In the genomic region with DNA sequence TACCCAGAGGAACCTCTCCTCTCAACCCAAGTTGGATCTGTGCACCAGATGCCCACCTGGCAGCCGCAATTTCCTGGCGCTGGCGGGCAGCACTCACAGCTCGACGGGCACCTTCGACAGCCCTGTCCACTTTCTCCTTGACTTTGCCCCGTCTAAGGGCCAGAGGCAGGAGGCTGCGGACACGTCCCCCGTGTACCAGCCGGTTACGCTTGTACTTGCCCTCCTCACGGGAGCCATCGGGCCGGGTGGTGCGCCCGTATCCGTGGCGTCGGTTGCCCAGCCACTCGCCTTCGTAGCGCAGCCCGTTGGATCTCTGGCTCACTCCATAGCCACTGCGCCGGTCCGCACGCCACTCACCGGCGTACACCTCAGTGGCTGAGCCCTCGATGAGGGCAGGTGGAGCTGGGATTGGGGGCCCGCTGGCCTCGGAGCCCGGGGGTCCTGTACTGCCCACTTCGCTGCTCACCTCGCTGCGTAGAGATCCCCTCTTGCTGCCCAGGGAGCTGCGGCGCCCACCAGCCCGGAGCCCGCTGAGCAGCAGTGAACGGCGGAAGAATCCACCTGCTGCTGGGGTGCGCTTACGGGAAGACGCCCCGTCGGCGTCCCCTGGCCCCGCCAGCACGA, we compare ENCODE assay signal across 10 mouse cellular contexts. TPM values are rescaled to one million over a fixed set of nuclear protein-coding genes. Genes with fewer than 3 reads are reported as not detected.
DNase-seq lines count a peak whose midpoint lies in the region; ATAC-seq and TF ChIP-seq lines count a peak whose summit lies in the region.
"Had no signal": no experiment of that assay in that cellular context is flagged by ENCODE, and none has a peak within 500 bp of the region (broad histone marks: within the 10 kb centered on the region; RNA-seq: fewer than 3 reads in every experiment).

No protein-coding gene starts in this region.

- 55% methylated on average over 51 of the region's 51 CpGs for WGBS in heart, embryonic 12.5 days
- 67% methylated on average over 51 of the region's 51 CpGs for WGBS in embryonic facial prominence, embryonic 12.5 days
- 70% methylated on average over 51 of the region's 51 CpGs for WGBS in limb, embryonic 13.5 days
- WGBS in kidney, adult 2 months = 74% methylated on average over 51 of the region's 51 CpGs

- no peak for ATAC-seq in heart, embryonic 12.5 days (ENCODE audit: insufficient number of reproducible peaks, low FRiP score)
- no peak for ATAC-seq in embryonic facial prominence, embryonic 12.5 days (ENCODE audit: insufficient number of reproducible peaks, insufficient read depth, low FRiP score, low TSS enrichment)
- ATAC-seq in limb, embryonic 13.5 days (ENCODE audit: low FRiP score, low read depth) = no peak

- no peaks in the 10 kb centered on the region for H3K36me3 ChIP-seq in heart, embryonic 12.5 days
- H3K36me3 ChIP-seq in ES-Bruce4 (ENCODE audit: control insufficient read depth, insufficient read depth, low read length, poor library complexity, severe bottlenecking) = no peaks in the 10 kb centered on the region
- H3K36me3 ChIP-seq in embryonic facial prominence, embryonic 12.5 days = no peaks in the 10 kb centered on the region
- no peaks in the 10 kb centered on the region for H3K36me3 ChIP-seq in limb, embryonic 13.5 days
- no peaks in the 10 kb centered on the region for H3K36me3 ChIP-seq in kidney, adult 2 months (ENCODE audit: control insufficient read depth, insufficient read depth, low read length)

- no peak for TF ChIP-seq CTCF in ES-Bruce4 (IDR thresholded peaks at IDR 0.05; ENCODE audit: low read depth, low read length)
- no peak for TF ChIP-seq CTCF in kidney, adult 2 months (conservative IDR thresholded peaks at IDR 0.05; ENCODE audit: insufficient read depth, insufficient read length, low read depth, low read length)

- H3K27ac ChIP-seq in heart, embryonic 12.5 days (ENCODE audit: poor library complexity, severe bottlenecking) = no peak overlapping the region
- no peak overlapping the region for H3K27ac ChIP-seq in ES-Bruce4 (ENCODE audit: insufficient read depth, low read length)
- H3K27ac ChIP-seq in embryonic facial prominence, embryonic 12.5 days = no peak overlapping the region
- H3K27ac ChIP-seq in limb, embryonic 13.5 days = no peak overlapping the region
- H3K27ac ChIP-seq in kidney, adult 2 months (ENCODE audit: insufficient read depth, low read depth, low read length) = no peak overlapping the region

- H3K9ac ChIP-seq in heart, embryonic 12.5 days = no peak overlapping the region
- H3K9ac ChIP-seq in ES-Bruce4 (ENCODE audit: low read depth, poor library complexity, severe bottlenecking) = peak overlapping the region; percentile 46
- no peak overlapping the region; the same call in 1 of the 2 replicates for H3K9ac ChIP-seq in embryonic facial prominence, embryonic 12.5 days
- no peak overlapping the region; the same call in 1 of the 2 replicates for H3K9ac ChIP-seq in limb, embryonic 13.5 days

- peak overlapping the region; percentile 58; the same call in 1 of the 2 replicates for H3K4me3 ChIP-seq in heart, embryonic 12.5 days
- H3K4me3 ChIP-seq in ES-Bruce4 (ENCODE audit: low read depth, low read length) = peak overlapping the region; percentile 52
- H3K4me3 ChIP-seq in embryonic facial prominence, embryonic 12.5 days = peak overlapping the region; percentile 65; the same call in 1 of the 2 replicates
- no peak overlapping the region for H3K4me3 ChIP-seq in limb, embryonic 13.5 days
- H3K4me3 ChIP-seq in kidney, adult 2 months (ENCODE audit: insufficient read depth, low read depth, low read length) = no peak overlapping the region

- H3K9me3 ChIP-seq in heart, embryonic 12.5 days (replicated peaks) = no peaks in the 10 kb centered on the region
- H3K9me3 ChIP-seq in ES-Bruce4 (replicated peaks; ENCODE audit: control insufficient read depth, insufficient read depth, low read length, poor library complexity, severe bottlenecking) = no peaks in the 10 kb centered on the region
- H3K9me3 ChIP-seq in embryonic facial prominence, embryonic 12.5 days = no peaks in the 10 kb centered on the region
- H3K9me3 ChIP-seq in limb, embryonic 13.5 days = no peaks in the 10 kb centered on the region

- no peak for TF ChIP-seq EP300 in ES-Bruce4 (IDR thresholded peaks at IDR 0.05; ENCODE audit: insufficient read depth, low read depth, low read length)

- intact Hi-C loops in heart, postnatal 36 days (cut with DNase I) = no loop called here

- no peak for TF ChIP-seq POLR2A in ES-Bruce4 (IDR thresholded peaks at IDR 0.05; ENCODE audit: insufficient read depth, low read length)
- no peak for TF ChIP-seq POLR2A in kidney, adult 2 months (IDR thresholded peaks at IDR 0.05; ENCODE audit: low read depth, low read length)

- peaks cover 37% of the 10 kb centered on the region for H3K4me1 ChIP-seq in heart, embryonic 12.5 days (replicated peaks)
- H3K4me1 ChIP-seq in ES-Bruce4 (ENCODE audit: control insufficient read depth, insufficient read depth, low read length) = no peaks in the 10 kb centered on the region
- H3K4me1 ChIP-seq in embryonic facial prominence, embryonic 12.5 days = peaks cover 40% of the 10 kb centered on the region
- H3K4me1 ChIP-seq in limb, embryonic 13.5 days = peaks cover 45% of the 10 kb centered on the region
- H3K4me1 ChIP-seq in kidney, adult 2 months (ENCODE audit: control insufficient read depth, insufficient read depth, low read length) = 0 out of 2 replicates have a peak, but pooled peaks cover 4% of the 10 kb centered on the region

- DNase-seq in heart, postnatal 36 days = no peak
- DNase-seq in urinary bladder, postnatal 14 days (ENCODE audit: low spot score) = no peak
- no peak for DNase-seq in spleen, adult 12 weeks (ENCODE audit: low spot score)
- DNase-seq in kidney, adult 2 months = no peak
- DNase-seq: thymus, postnatal 36 days had no signal

- peaks cover 94% of the 10 kb centered on the region for H3K27me3 ChIP-seq in heart, embryonic 12.5 days (replicated peaks)
- no peaks in the 10 kb centered on the region for H3K27me3 ChIP-seq in ES-Bruce4 (ENCODE audit: control insufficient read depth, insufficient read depth, low read length, poor library complexity, severe bottlenecking)
- peaks cover 77% of the 10 kb centered on the region for H3K27me3 ChIP-seq in embryonic facial prominence, embryonic 12.5 days
- peaks cover 94% of the 10 kb centered on the region for H3K27me3 ChIP-seq in limb, embryonic 13.5 days
- H3K27me3 ChIP-seq in kidney, adult 2 months (replicated peaks; ENCODE audit: control insufficient read depth, insufficient read depth, low read length) = no peaks in the 10 kb centered on the region; the same call in 1 of the 2 replicates

- H3K4me2 ChIP-seq in heart, embryonic 12.5 days = peak overlapping the region; percentile 100; the same call in 1 of the 2 replicates
- H3K4me2 ChIP-seq in embryonic facial prominence, embryonic 12.5 days (replicated peaks) = peak overlapping the region; percentile 100
- H3K4me2 ChIP-seq in limb, embryonic 13.5 days (replicated peaks) = peak overlapping the region; percentile 100

RNA-seq across cellular contexts. Expression of a gene that starts 3.3 kb away (rescaled TPM):
- polyA plus RNA-seq in heart, embryonic 12.5 days (2016; fragmentation: Nextera tagmentation; extraction: Ambion mirVana) = 0.09 and 0.18 TPM in 2 replicates
- under 1 TPM; 0.14 TPM for total RNA-seq in heart, postnatal 36 days (2021)
- polyA plus RNA-seq in ES-Bruce4 (2011; ENCODE audit: insufficient read depth, insufficient read length, low read depth, missing spikeins) = 3.6 and 4.7 TPM in 2 replicates
- 2.6 and 2.9 TPM in 2 replicates for polyA plus RNA-seq in embryonic facial prominence, embryonic 12.5 days (2016; fragmentation: Nextera tagmentation; extraction: Ambion mirVana)
- polyA plus RNA-seq in limb, embryonic 13.5 days (2015; fragmentation: Nextera tagmentation; extraction: Ambion mirVana) = 1.9 and 2.2 TPM in 2 replicates
- polyA plus RNA-seq in kidney, adult 2 months (2012; rRNA removed) = 0.19 and 0.25 TPM in 2 replicates
- total RNA-seq: monocyte, adult 5-6 weeks had no signal

RNA-seq across cellular contexts. Expression of a gene that starts 7.1 kb away (rescaled TPM):
- 8.7 and 9.8 TPM in 2 replicates for polyA plus RNA-seq in heart, embryonic 12.5 days (2016; fragmentation: Nextera tagmentation; extraction: Ambion mirVana)
- total RNA-seq in heart, postnatal 36 days (2021) = 1 to 10 TPM; 3.9 to 6.2 TPM
- 20.6 and 23.9 TPM in 2 replicates for polyA plus RNA-seq in ES-Bruce4 (2011; ENCODE audit: insufficient read depth, insufficient read length, low read depth, missing spikeins)
- 14.8 and 17.2 TPM in 2 replicates for polyA plus RNA-seq in embryonic facial prominence, embryonic 12.5 days (2016; fragmentation: Nextera tagmentation; extraction: Ambion mirVana)
- polyA plus RNA-seq in limb, embryonic 13.5 days (2015; fragmentation: Nextera tagmentation; extraction: Ambion mirVana) = 13.1 and 13.7 TPM in 2 replicates
- 28.2 and 29.6 TPM in 2 replicates for polyA plus RNA-seq in kidney, adult 2 months (2012; rRNA removed)

RNA-seq across cellular contexts. Expression of a gene that starts 18.9 kb away (rescaled TPM):
- 14.3 and 14.8 TPM in 2 replicates for polyA plus RNA-seq in heart, embryonic 12.5 days (2016; fragmentation: Nextera tagmentation; extraction: Ambion mirVana)
- 10 to 100 TPM; 12.6 to 13.0 TPM for total RNA-seq in heart, postnatal 36 days (2021)
- 6.9 and 8.6 TPM in 2 replicates for polyA plus RNA-seq in ES-Bruce4 (2011; ENCODE audit: insufficient read depth, insufficient read length, low read depth, missing spikeins)
- 22.2 and 24.2 TPM in 2 replicates for polyA plus RNA-seq in embryonic facial prominence, embryonic 12.5 days (2016; fragmentation: Nextera tagmentation; extraction: Ambion mirVana)
- 22.9 and 24.5 TPM in 2 replicates for polyA plus RNA-seq in limb, embryonic 13.5 days (2015; fragmentation: Nextera tagmentation; extraction: Ambion mirVana)
- 12.1 and 13.8 TPM in 2 replicates for polyA plus RNA-seq in kidney, adult 2 months (2012; rRNA removed)

RNA-seq across cellular contexts. Expression of a gene that starts 21.3 kb away (rescaled TPM):
- polyA plus RNA-seq in heart, embryonic 12.5 days (2016; fragmentation: Nextera tagmentation; extraction: Ambion mirVana) = 4.4 and 4.5 TPM in 2 replicates
- total RNA-seq in heart, postnatal 36 days (2021) = 1 to 10 TPM; 3.4 to 3.9 TPM
- 18.1 and 24.6 TPM in 2 replicates for polyA plus RNA-seq in ES-Bruce4 (2011; ENCODE audit: insufficient read depth, insufficient read length, low read depth, missing spikeins)
- 7.9 TPM in 2 replicates for polyA plus RNA-seq in embryonic facial prominence, embryonic 12.5 days (2016; fragmentation: Nextera tagmentation; extraction: Ambion mirVana)
- 5.6 and 6.2 TPM in 2 replicates for polyA plus RNA-seq in limb, embryonic 13.5 days (2015; fragmentation: Nextera tagmentation; extraction: Ambion mirVana)
- 2.1 TPM in 2 replicates for polyA plus RNA-seq in kidney, adult 2 months (2012; rRNA removed)

Comparison
In these comparisons a context has a peak if more than half of its experiments do, and no peak if none do; other contexts are left out.
1. H3K4me3 ChIP-seq: peak in heart, embryonic 12.5 days (single experiment), ES-Bruce4 (single experiment) and embryonic facial prominence, embryonic 12.5 days (single experiment); none in limb, embryonic 13.5 days (single experiment) and kidney, adult 2 months (single experiment).
2. Peak in every context shown above with its lines, with median percentiles within 50 percentile points of each other: H3K4me2 ChIP-seq.